Mouse (Mus musculus): Measurements from ENCODE around the gene Cd320.
"Not testable (repeated sequence)": the region's sequence is repeated elsewhere in the genome, so short reads cannot be mapped to it uniquely, and the experiment has no call there.

Gene Cd320

GRCm38 (mm10) chr17:33897114-33897794, 54.4 kb downstream of the Cd320 start:
- DNase-seq (ENCODE audit: low read depth, low spot score): peak; percentile 54

GRCm38 (mm10) chr17:33898193-33898592, 55.3 kb downstream of the Cd320 start:
- not testable (repeated sequence) for DNase-seq (ENCODE audit: low read depth, low spot score)

Data from embryo, embryonic 11.5 days (tissue).